Mouse (Mus musculus): ENCODE measurements around the gene 9430015G10Rik. TPM values are rescaled to one million over a fixed set of nuclear protein-coding genes. Genes with fewer than 3 reads are reported as not detected.

The 9430015G10Rik gene
- polyA plus RNA-seq, 1 experiment from 2014 or later, result 81.2 TPM

GRCm38 (mm10) chr4:156108606-156109546, 906 bp upstream of the 9430015G10Rik start:
- no peaks in the 10 kb centered on the region for H3K27me3 ChIP-seq (ENCODE audit: poor library complexity, severe bottlenecking)
- H3K4me1 ChIP-seq, result peaks cover 16% of the 10 kb centered on the region
- DNase-seq (ENCODE audit: extremely low spot score, low spot score), result peak; percentile 54
- peak overlapping the region; percentile 77 for H3K4me3 ChIP-seq
- peaks cover 7% of the 10 kb centered on the region for H3K36me3 ChIP-seq (replicated peaks)
- 30% methylated on average over 13 of the region's 13 CpGs for WGBS
- no peaks in the 10 kb centered on the region for H3K9me3 ChIP-seq
- peak overlapping the region; percentile 93 for H3K27ac ChIP-seq

GRCm38 (mm10) chr4:156124077-156124476, 14.3 kb downstream of the 9430015G10Rik start:
- Histone ChIP-seq H3K27me3 (ENCODE audit: poor library complexity, severe bottlenecking) (no peaks in the 10 kb centered on the region), H3K4me3 (no peak overlapping the region), H3K36me3 (replicated peaks) (peaks cover 94% of the 10 kb centered on the region), H3K27ac (no peak overlapping the region), H3K4me1 (no peaks in the 10 kb centered on the region), H3K9me3 (no peaks in the 10 kb centered on the region)
- WGBS, result 97% methylated on average over 7 of the region's 7 CpGs
- no peak for DNase-seq (ENCODE audit: extremely low spot score, low spot score)

GRCm38 (mm10) chr4:156125393-156125792, 15.6 kb downstream of the 9430015G10Rik start:
- H3K4me1 ChIP-seq, result no peaks in the 10 kb centered on the region
- no peak overlapping the region for H3K27ac ChIP-seq
- 93% methylated on average over 6 of the region's 6 CpGs for WGBS
- H3K27me3 ChIP-seq (ENCODE audit: poor library complexity, severe bottlenecking), result no peaks in the 10 kb centered on the region
- peaks cover 81% of the 10 kb centered on the region for H3K36me3 ChIP-seq (replicated peaks)
- H3K4me3 ChIP-seq, result no peak overlapping the region
- no peak for DNase-seq (ENCODE audit: extremely low spot score, low spot score)
- no peaks in the 10 kb centered on the region for H3K9me3 ChIP-seq

- Histone ChIP-seq H3K9me3 (no peaks in the 10 kb centered on the region), H3K4me3 (no peak overlapping the region), H3K27ac (no peak overlapping the region), H3K27me3 (ENCODE audit: poor library complexity, severe bottlenecking) (no peaks in the 10 kb centered on the region), H3K4me1 (no peaks in the 10 kb centered on the region), H3K36me3 (replicated peaks) (peaks cover 67% of the 10 kb centered on the region)
- no peak for DNase-seq (ENCODE audit: extremely low spot score, low spot score)
- WGBS, result 94% methylated on average over 7 of the region's 7 CpGs
Observed at GRCm38 (mm10) chr4:156126841-156127240, 17.1 kb downstream of the 9430015G10Rik start.

GRCm38 (mm10) chr4:156128746-156129145, 19.0 kb downstream of the 9430015G10Rik start:
- Histone ChIP-seq H3K27me3 (ENCODE audit: poor library complexity, severe bottlenecking) (no peaks in the 10 kb centered on the region), H3K36me3 (replicated peaks) (peaks cover 48% of the 10 kb centered on the region), H3K4me3 (no peak overlapping the region), H3K4me1 (peaks cover 7% of the 10 kb centered on the region; the same call in 1 of the 2 replicates), H3K9me3 (no peaks in the 10 kb centered on the region), H3K27ac (no peak overlapping the region)
- 89% methylated on average over 5 of the region's 5 CpGs for WGBS
- no peak for DNase-seq (ENCODE audit: extremely low spot score, low spot score)

- H3K27me3 ChIP-seq (ENCODE audit: poor library complexity, severe bottlenecking), result no peaks in the 10 kb centered on the region
- H3K4me1 ChIP-seq, result peaks cover 9% of the 10 kb centered on the region; the same call in 1 of the 2 replicates
- no peaks in the 10 kb centered on the region for H3K9me3 ChIP-seq
- DNase-seq (ENCODE audit: extremely low spot score, low spot score), result no peak
- H3K27ac ChIP-seq, result no peak within 1 kb of the TSS
- no peak within 1 kb of the TSS for H3K4me3 ChIP-seq
- peaks cover 31% of the 10 kb centered on the region for H3K36me3 ChIP-seq (replicated peaks)
- WGBS, result 88% methylated on average over 15 of the region's 15 CpGs
Observed at GRCm38 (mm10) chr4:156130436-156130835, 20.7 kb downstream of the 9430015G10Rik start, which contains the start of gene Rnf223. Gene Rnf223, plus strand, starts transcription at chr4:156130513.

- no peak overlapping the region for H3K4me3 ChIP-seq
- H3K27ac ChIP-seq, result no peak overlapping the region
- peaks cover 26% of the 10 kb centered on the region for H3K36me3 ChIP-seq (replicated peaks)
- no peaks in the 10 kb centered on the region for H3K27me3 ChIP-seq (ENCODE audit: poor library complexity, severe bottlenecking)
- peaks cover 9% of the 10 kb centered on the region; the same call in 1 of the 2 replicates for H3K4me1 ChIP-seq
- H3K9me3 ChIP-seq, result no peaks in the 10 kb centered on the region
- no peak for DNase-seq (ENCODE audit: extremely low spot score, low spot score)
- WGBS, result 87% methylated on average over 10 of the region's 10 CpGs
Observed at GRCm38 (mm10) chr4:156130940-156131339, 21.2 kb downstream of the 9430015G10Rik start.

- Histone ChIP-seq H3K36me3 (replicated peaks) (peaks cover 2% of the 10 kb centered on the region; the same call in 1 of the 2 replicates), H3K4me1 (peaks cover 9% of the 10 kb centered on the region; the same call in 1 of the 2 replicates), H3K4me3 (no peak overlapping the region), H3K27me3 (ENCODE audit: poor library complexity, severe bottlenecking) (no peaks in the 10 kb centered on the region), H3K27ac (no peak overlapping the region), H3K9me3 (peaks cover 10% of the 10 kb centered on the region; the same call in 1 of the 2 replicates)
- 63% methylated on average over 5 of the region's 5 CpGs for WGBS
- DNase-seq (ENCODE audit: extremely low spot score, low spot score), result no peak
Observed at GRCm38 (mm10) chr4:156133334-156133733, 23.6 kb downstream of the 9430015G10Rik start.

- Histone ChIP-seq H3K36me3 (replicated peaks) (no peaks in the 10 kb centered on the region), H3K4me1 (peaks cover 9% of the 10 kb centered on the region; the same call in 1 of the 2 replicates), H3K27ac (no peak overlapping the region), H3K4me3 (no peak overlapping the region), H3K9me3 (peaks cover 17% of the 10 kb centered on the region; the same call in 1 of the 2 replicates), H3K27me3 (ENCODE audit: poor library complexity, severe bottlenecking) (no peaks in the 10 kb centered on the region)
- DNase-seq (ENCODE audit: extremely low spot score, low spot score), result no peak
- WGBS, result 87% methylated on average over 12 of the region's 12 CpGs
Observed at GRCm38 (mm10) chr4:156133943-156134605, 24.3 kb downstream of the 9430015G10Rik start.

GRCm38 (mm10) chr4:156135112-156135511, 25.3 kb downstream of the 9430015G10Rik start:
- H3K36me3 ChIP-seq (replicated peaks), result no peaks in the 10 kb centered on the region
- peaks cover 20% of the 10 kb centered on the region; the same call in 1 of the 2 replicates for H3K9me3 ChIP-seq
- no peak for DNase-seq (ENCODE audit: extremely low spot score, low spot score)
- H3K4me3 ChIP-seq, result no peak overlapping the region
- H3K27ac ChIP-seq, result no peak overlapping the region
- 91% methylated on average over 13 of the region's 13 CpGs for WGBS
- H3K4me1 ChIP-seq, result peaks cover 9% of the 10 kb centered on the region; the same call in 1 of the 2 replicates
- no peaks in the 10 kb centered on the region for H3K27me3 ChIP-seq (ENCODE audit: poor library complexity, severe bottlenecking)

GRCm38 (mm10) chr4:156135801-156136200, 26.0 kb downstream of the 9430015G10Rik start:
- Histone ChIP-seq H3K4me3 (no peak overlapping the region), H3K36me3 (replicated peaks) (no peaks in the 10 kb centered on the region), H3K27me3 (ENCODE audit: poor library complexity, severe bottlenecking) (no peaks in the 10 kb centered on the region), H3K9me3 (peaks cover 20% of the 10 kb centered on the region; the same call in 1 of the 2 replicates), H3K27ac (no peak overlapping the region), H3K4me1 (peaks cover 9% of the 10 kb centered on the region; the same call in 1 of the 2 replicates)
- no peak for DNase-seq (ENCODE audit: extremely low spot score, low spot score)
- WGBS, result 96% methylated on average over 14 of the region's 14 CpGs

- no peak overlapping the region for H3K27ac ChIP-seq
- H3K9me3 ChIP-seq, result peaks cover 20% of the 10 kb centered on the region; the same call in 1 of the 2 replicates
- no peak overlapping the region for H3K4me3 ChIP-seq
- WGBS, result 95% methylated on average over 30 of the region's 30 CpGs
- H3K4me1 ChIP-seq, result peaks cover 9% of the 10 kb centered on the region; the same call in 1 of the 2 replicates
- H3K36me3 ChIP-seq (replicated peaks), result no peaks in the 10 kb centered on the region
- DNase-seq (ENCODE audit: extremely low spot score, low spot score), result no peak
- no peaks in the 10 kb centered on the region for H3K27me3 ChIP-seq (ENCODE audit: poor library complexity, severe bottlenecking)
Observed at GRCm38 (mm10) chr4:156136285-156137100, 26.7 kb downstream of the 9430015G10Rik start.

All from forebrain, embryonic 10.5 days (tissue).